Comparison of ENCODE assay signal across 21 mouse cellular contexts in the genomic region with DNA sequence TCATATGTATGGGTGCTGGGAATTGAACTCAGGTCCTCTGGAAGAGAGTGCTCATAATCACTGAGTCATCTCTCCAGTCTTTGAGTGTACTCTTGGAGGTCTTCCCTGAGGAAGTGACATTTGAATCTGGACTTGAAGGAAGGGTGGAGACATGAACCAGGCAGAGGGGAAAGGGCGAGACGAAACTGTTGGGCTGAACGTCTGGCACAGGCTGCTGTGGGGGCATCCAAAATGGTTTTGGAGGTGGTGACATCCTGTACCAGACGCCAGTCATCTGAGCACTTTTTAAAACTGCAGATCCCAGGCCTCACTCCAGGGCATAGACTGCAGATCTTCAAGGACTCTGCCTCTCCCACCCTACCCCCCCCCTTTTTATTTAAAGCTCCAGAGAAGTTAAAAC. TPM values are rescaled to one million over a fixed set of nuclear protein-coding genes. Genes with fewer than 3 reads are reported as not detected.
"Had no signal": no experiment of that assay in that cellular context is flagged by ENCODE, and none has a peak within 500 bp of the region (broad histone marks: within the 10 kb centered on the region; RNA-seq: fewer than 3 reads in every experiment).

No protein-coding gene starts in this region.

- H3K4me2 ChIP-seq: neural tube, embryonic 13.5 days; neural tube, embryonic 15.5 days; stomach, embryonic 15.5 days had no signal

- H3K27ac ChIP-seq: neural tube, embryonic 13.5 days; neural tube, embryonic 15.5 days; stomach, embryonic 15.5 days; stomach, postnatal 0 days had no signal

- H3K27me3 ChIP-seq: neural tube, embryonic 13.5 days; neural tube, embryonic 15.5 days; stomach, embryonic 15.5 days had no signal

- H3K9me3 ChIP-seq: neural tube, embryonic 13.5 days; neural tube, embryonic 15.5 days; stomach, embryonic 15.5 days had no signal

- DNase-seq: retina, postnatal 1 day; right cerebral cortex, adult 18-20 months; right cerebral cortex, postnatal 14 days; right cerebral cortex, postnatal 25 days; right cerebral cortex, postnatal 4 days; spleen, adult 18-20 months; thymus, adult 18-20 months; thymus, adult 2 months; thymus, postnatal 14 days; thymus, postnatal 25 days; thymus, postnatal 36 days; thymus, postnatal 4 days had no signal

- H3K9ac ChIP-seq: neural tube, embryonic 13.5 days; neural tube, embryonic 15.5 days; stomach, embryonic 15.5 days had no signal

- H3K4me3 ChIP-seq: neural tube, embryonic 13.5 days; neural tube, embryonic 15.5 days; stomach, embryonic 15.5 days had no signal

- H3K36me3 ChIP-seq: neural tube, embryonic 13.5 days; neural tube, embryonic 15.5 days; stomach, embryonic 15.5 days had no signal

- H3K4me1 ChIP-seq: neural tube, embryonic 13.5 days; neural tube, embryonic 15.5 days had no signal

RNA-seq across cellular contexts. Expression of a gene that starts 45.2 kb away (rescaled TPM):
- polyA plus RNA-seq: small intestine, adult 2 months; stomach, embryonic 14.5 days; stomach, embryonic 15.5 days; stomach, embryonic 16.5 days; stomach, postnatal 0 days; thymus, postnatal 0 days; urinary bladder, adult 2 months had no signal
